Comparison of ENCODE assay signal across 23 mouse cellular contexts in genomic region chr9:4040871-4041665, GRCm38 (mm10).
"Had no signal": no experiment of that assay in that cellular context is flagged by ENCODE, and none has a peak within 500 bp of the region (broad histone marks: within the 10 kb centered on the region; RNA-seq: fewer than 3 reads in every experiment).

No protein-coding gene starts in this region.

- H3K9ac ChIP-seq: forebrain, embryonic 15.5 days; forebrain, postnatal 0 days; heart, embryonic 13.5 days; heart, embryonic 15.5 days; hindbrain, embryonic 13.5 days; hindbrain, embryonic 15.5 days; limb, embryonic 12.5 days; liver, embryonic 13.5 days; liver, embryonic 15.5 days; liver, postnatal 0 days had no signal

- H3K36me3 ChIP-seq: forebrain, embryonic 15.5 days; heart, embryonic 13.5 days; heart, embryonic 15.5 days; hindbrain, embryonic 13.5 days; hindbrain, embryonic 15.5 days; limb, embryonic 10.5 days; limb, embryonic 12.5 days; liver, embryonic 13.5 days; liver, embryonic 15.5 days had no signal

- H3K27ac ChIP-seq: forebrain, embryonic 15.5 days; heart, adult 2 months; heart, embryonic 13.5 days; heart, embryonic 15.5 days; hindbrain, embryonic 13.5 days; hindbrain, embryonic 15.5 days; hindbrain, postnatal 0 days; layer of hippocampus, adult 2 months; left cerebral cortex, adult 2 months; limb, embryonic 10.5 days; limb, embryonic 12.5 days; liver, embryonic 13.5 days; liver, embryonic 15.5 days had no signal

- H3K27me3 ChIP-seq: forebrain, embryonic 15.5 days; heart, embryonic 13.5 days; heart, embryonic 15.5 days; hindbrain, embryonic 13.5 days; hindbrain, embryonic 15.5 days; limb, embryonic 12.5 days; liver, embryonic 13.5 days; liver, embryonic 15.5 days had no signal

- ATAC-seq: forebrain, embryonic 15.5 days; forebrain, postnatal 0 days; hindbrain, postnatal 0 days; intestine, embryonic 16.5 days; liver, postnatal 0 days had no signal

- DNase-seq: forebrain, postnatal 0 days; gastrocnemius, postnatal 14 days; gastrocnemius, postnatal 36 days; heart, adult 11 months; heart, adult 2 months; heart, postnatal 14 days; heart, postnatal 36 days; liver; liver, embryonic 13.5 days; liver, postnatal 0 days had no signal

- H3K4me1 ChIP-seq: forebrain, embryonic 15.5 days; heart, embryonic 13.5 days; heart, embryonic 15.5 days; hindbrain, embryonic 13.5 days; hindbrain, embryonic 15.5 days; limb, embryonic 10.5 days; limb, embryonic 12.5 days; liver, embryonic 13.5 days; liver, embryonic 15.5 days had no signal

- H3K9me3 ChIP-seq: forebrain, embryonic 15.5 days; heart, embryonic 13.5 days; heart, embryonic 15.5 days; hindbrain, embryonic 13.5 days; hindbrain, embryonic 15.5 days; limb, embryonic 10.5 days; limb, embryonic 12.5 days; liver, embryonic 13.5 days; liver, embryonic 15.5 days had no signal

- H3K4me2 ChIP-seq: forebrain, embryonic 15.5 days; heart, embryonic 11.5 days; heart, embryonic 13.5 days; heart, embryonic 15.5 days; hindbrain, embryonic 13.5 days; hindbrain, embryonic 15.5 days; limb, embryonic 12.5 days; liver, embryonic 13.5 days; liver, embryonic 15.5 days had no signal

- H3K4me3 ChIP-seq: forebrain, embryonic 15.5 days; heart, adult 2 months; heart, embryonic 13.5 days; heart, embryonic 15.5 days; hindbrain, embryonic 13.5 days; hindbrain, embryonic 15.5 days; layer of hippocampus, adult 2 months; left cerebral cortex, adult 2 months; limb, embryonic 10.5 days; limb, embryonic 12.5 days; liver, embryonic 13.5 days; liver, embryonic 15.5 days had no signal
